Mouse (Mus musculus) Muller cell, postnatal 12 days (primary cell): ENCODE measurements at regions not wholly inside any gene's neighbourhood (a gene's known extent, or its start where the extent isn't known, plus 50 kb on each side); places are given as distances from the start of the nearest gene placed in this dataset.
A peak's percentile ranks its signal among the peaks of the same experiment; 100 is the strongest.

Experiments used
- DNase-seq: peaks from one replicate; pipeline ENCODE4 v3.0.0-alpha.2; 2015; ENCODE audit errors: inconsistent ontology term

- DNase-seq = no peak
Measured at GRCm38 (mm10) chr2:160421216-160421911, 54.5 kb upstream of the Mafb start.

DNA sequence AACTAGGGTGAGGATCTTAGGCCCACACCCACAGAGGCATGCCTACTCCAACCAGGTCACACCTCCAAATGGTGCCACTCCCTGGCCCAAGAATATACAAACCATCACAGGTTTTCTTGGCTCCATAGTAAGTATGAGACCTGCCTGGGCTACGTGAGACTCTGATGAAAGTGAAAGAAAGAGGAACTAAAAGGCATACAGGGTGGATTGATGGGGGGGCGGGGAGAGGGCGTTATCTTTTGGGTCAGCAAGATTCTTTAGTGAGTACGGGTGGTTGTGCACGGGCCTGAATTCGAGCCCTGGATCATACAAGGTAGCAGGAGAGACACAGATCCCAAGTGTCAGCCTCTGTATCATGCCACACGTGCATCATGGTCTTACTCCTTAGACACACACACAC lies 57.6 kb upstream of the Mafb start:
- no peak for DNase-seq

- DNase-seq = no peak
Measured at GRCm38 (mm10) chr2:160427431-160427830, 60.6 kb upstream of the Mafb start.

GRCm38 (mm10) chr2:160433252-160433651 lies 66.4 kb upstream of the Mafb start:
- no peak for DNase-seq

DNA sequence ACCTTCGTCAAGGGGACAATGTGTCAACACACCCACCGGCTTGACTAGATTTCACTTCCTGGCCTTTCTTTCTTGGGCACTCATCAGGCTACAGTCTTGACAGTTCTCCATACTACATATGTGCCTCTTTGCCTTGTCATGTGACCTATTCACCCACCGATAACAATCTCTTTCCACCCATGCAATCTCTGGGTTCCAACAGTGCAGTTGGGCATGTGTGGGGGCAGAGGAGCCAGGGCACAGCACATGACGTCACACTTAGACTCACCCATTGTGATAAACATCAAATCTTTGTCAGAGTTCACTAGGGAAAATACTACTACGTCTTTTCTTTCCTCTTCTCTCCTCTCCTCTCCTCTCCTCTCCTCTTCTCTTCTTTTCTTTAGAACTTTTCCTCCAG lies 67.8 kb upstream of the Mafb start:
- no peak for DNase-seq

- no peak for DNase-seq
Measured at GRCm38 (mm10) chr2:160435622-160436021, 68.8 kb upstream of the Mafb start.

DNA sequence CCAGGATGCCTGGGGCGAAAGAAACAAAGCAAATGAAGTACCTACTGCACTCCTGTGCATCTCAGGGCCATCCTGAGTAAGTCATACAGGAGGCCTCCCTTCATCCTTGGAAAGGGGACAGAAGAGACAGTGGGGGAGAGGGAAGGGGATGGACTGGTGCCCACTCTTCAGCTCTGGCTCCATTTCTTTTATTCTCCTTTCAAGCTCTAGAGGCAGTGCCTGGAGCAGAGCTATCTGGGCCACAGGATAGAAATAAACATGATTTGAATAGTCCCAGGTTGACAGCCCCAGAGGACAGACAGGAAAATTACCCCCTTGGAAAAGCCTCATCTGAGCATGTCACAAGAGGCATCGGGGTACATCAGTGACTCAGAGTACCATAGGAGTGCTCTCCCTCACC lies 72.2 kb upstream of the Mafb start:
- DNase-seq = no peak

DNA sequence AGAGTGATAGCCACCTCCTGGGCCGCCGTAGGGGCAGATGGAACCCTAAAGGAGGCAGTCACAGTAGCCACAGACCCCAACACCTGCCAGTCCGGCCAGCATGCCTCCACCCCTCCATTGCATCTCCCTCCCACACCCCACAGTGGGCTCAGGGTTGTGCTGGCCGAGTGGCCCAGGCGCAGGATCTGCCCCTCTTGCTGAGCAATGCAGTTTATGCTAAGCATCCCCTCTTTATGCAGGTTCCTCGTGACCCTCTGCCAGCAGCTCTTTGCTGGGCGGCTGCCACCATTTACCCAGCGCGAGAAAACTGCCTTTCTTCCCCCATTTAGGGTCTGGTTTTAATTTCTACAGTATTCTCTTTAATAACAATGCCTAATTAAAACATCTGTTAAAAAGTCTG lies 73.4 kb upstream of the Mafb start:
- no peak for DNase-seq

- DNase-seq = no peak
Measured at GRCm38 (mm10) chr2:160451057-160451456, 84.2 kb upstream of the Mafb start.

- DNase-seq = peak; percentile 86
Measured at GRCm38 (mm10) chr2:160451481-160452238, 84.8 kb upstream of the Mafb start.

DNA sequence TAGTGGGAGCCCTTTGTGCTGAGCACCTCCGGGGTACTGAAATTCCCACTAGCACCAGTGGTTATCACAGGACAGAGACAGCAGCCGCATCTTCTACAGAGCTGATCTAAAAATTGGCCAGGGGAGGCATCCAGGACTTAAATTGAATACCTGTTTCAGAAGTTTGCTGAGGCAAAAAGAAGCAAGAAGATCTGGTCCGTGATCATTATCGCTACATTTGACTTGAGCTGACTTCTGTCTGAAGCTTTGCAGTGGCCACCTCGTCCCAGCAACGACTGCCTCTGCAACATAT lies 85.3 kb upstream of the Mafb start:
- no peak for DNase-seq

DNA sequence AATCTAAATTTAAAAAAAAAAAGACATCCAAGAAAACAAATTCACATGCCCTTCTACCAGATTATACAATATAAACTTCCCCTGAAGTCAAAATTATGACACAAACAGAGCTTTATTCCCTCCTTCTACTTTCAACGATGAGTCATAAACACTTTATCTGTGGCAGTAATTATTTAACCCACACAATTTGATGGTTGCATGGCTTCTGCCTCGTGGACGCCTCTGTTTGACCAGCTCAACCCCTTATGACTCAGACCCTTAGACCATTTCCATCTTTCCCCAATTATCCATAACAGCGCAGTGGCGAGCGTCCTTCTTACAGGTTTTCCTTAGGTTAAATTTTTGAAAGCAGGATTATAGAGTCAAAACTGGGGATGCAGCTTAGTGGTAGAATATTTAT lies 85.9 kb upstream of the Mafb start:
- peak; percentile 10 for DNase-seq

- DNase-seq = no peak
Measured at GRCm38 (mm10) chr2:160455617-160456016, 88.8 kb upstream of the Mafb start.

DNA sequence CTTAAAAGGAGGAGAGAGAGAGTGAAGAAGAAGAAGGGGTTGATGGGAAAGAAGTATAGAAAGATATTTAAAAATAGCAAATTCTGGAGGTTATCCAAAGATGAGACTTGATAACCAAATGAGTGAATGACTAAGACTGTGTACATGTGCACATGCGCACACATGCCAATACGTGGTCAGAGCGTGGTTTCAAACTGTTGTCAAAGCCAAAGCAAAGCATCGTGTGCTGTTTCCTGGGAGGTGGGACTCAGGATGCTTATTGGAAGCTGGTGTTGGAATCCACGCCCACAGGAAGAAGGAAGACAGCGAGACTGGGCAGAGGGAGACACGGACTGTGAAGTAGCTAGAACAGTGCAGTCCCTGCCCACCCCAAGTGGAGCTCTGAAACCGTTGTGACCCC lies 89.8 kb upstream of the Mafb start:
- no peak for DNase-seq

DNA sequence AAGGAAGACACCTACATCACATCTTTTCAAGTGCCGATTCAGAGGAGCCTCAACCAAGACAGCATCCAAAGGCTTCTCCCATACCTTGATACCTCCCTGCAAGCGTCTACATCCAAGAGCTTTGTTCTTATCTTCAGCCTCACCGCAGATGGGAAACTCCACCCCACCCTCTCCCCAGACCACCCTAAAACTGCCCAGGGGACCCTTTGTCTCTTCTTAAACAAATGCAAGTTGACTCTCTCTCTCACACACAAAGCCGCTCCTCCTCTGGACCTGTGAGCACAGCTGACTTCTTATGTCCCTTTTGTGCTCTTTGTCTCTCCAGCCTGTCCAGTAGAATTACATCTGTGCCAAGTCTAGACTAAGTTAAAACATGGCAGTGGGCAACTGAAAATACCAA lies 104.7 kb upstream of the Mafb start:
- no peak for DNase-seq

GRCm38 (mm10) chr2:160476181-160476580 lies 109.3 kb upstream of the Mafb start:
- DNase-seq = no peak

DNA sequence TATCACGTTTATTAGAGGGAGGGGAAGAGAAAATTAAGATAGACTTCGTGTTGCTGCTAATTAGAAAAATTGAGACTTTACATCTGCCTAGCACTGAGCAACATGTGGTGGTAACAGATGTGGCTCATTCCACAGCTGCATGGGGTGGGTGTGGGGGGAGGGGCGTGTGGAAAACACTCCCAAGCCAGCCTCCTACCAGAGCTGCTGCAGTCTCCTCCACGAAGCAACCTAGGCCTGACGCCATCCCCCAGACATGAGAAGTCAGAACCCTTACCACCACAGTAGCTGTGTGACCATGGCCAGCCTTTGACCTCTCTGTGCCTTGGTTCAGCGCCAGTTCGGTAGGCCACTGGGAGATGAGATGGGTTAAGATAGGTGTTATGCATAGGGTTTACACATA lies 112.4 kb upstream of the Mafb start:
- no peak for DNase-seq

- DNase-seq = no peak
Measured at GRCm38 (mm10) chr2:160485097-160485496, 118.2 kb upstream of the Mafb start.

DNA sequence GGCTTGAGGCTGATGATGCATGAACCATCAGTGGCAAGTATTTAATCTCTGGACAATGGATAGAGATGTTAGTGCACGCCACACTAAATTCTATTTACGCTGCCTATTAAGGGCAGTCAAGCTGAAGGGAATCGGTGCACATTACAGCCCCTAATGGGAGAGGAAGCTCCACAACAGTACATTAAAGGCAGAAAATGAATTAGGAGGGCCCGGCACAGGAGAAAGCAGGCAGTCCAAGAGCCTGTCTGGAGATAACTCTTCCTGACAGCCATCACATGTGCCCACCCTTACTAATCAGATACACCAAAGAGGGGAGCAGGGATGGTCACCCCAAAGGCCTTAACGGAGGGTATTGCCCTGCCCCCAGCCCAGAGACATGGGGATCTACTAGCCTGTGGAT lies 118.7 kb upstream of the Mafb start:
- peak; percentile 20 for DNase-seq

- DNase-seq = no peak
Measured at GRCm38 (mm10) chr2:160499726-160500125, 132.9 kb upstream of the Mafb start.

DNA sequence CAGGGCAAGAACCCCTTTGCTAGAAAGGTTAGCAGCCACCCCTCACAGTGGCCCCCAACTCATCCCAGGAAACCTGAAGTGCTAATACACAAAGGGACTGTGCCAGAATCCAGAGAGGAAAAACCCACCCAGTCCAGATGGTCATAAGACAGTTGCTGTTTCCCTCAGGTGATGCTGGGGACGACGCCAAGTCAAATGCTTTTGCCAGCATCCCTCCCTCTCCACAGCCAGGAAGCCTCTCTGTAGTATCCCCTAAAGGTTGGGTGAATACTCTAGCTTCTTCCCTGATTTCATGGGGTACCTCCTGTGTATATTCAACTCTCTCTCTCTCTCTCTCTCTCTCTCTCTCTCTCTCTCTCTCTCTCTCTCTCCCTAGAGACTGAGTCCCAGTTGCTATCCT lies 136.0 kb upstream of the Mafb start:
- DNase-seq = no peak

DNA sequence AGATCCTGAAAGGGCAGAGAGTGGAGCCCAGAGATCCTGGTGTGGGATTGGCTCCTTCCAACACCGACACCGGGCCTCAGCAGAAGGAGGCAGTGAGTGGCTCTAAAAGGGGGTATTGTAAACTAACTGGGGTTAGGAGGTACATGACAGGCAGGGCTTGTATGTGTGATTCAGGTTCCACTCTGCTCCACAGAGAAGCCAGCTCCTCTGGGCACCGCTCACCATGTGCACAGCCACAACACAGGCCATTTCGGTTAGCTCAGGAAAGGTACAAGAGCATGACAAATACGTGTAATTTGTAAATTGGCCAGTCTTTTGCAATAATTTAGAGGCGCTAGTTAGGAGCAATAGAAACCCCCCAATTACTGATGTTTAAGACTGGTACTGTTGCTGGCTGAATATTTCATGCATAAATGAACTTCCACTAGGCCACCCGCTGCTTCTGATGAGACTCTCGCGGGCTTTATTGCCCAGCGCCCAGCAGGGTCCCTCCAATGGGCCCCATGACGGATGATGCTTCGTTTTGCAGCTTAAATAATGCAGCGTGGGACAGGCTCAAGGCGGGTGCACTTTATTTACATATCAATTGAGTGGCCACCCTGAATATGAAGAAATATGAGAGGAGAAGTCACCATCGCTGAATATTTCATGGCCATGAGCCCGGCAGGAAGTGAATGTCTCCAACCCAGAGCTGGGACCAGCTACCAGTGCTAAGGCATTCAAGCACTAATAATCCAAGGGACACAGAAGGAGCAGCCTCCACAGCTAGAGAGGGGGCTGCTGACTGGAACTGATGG lies 136.9 kb upstream of the Mafb start:
- peak; percentile 11 for DNase-seq

GRCm38 (mm10) chr2:160504394-160504657 lies 137.5 kb upstream of the Mafb start:
- DNase-seq = no peak
